18 mouse cellular contexts compared by ENCODE assay signal in the genomic region with DNA sequence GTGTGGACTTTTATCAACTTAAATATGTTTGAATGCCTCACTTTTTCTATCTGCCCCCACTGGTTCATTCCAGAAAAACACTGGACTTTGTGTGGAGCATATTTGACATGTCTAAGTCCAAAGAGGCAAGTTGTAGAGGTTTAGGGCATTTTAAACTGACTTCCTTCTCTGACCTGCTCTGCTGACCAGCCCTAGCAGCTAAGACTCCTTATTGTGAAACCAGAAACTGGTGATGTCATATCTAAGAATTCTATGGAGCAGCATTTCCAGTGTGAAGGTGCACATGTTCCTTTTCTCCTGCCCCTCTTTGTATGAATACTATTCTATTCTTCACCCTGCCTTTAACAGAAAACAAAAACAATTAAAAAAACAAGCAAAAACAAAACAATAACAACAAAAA.
"Had no signal": no experiment of that assay in that cellular context is flagged by ENCODE, and none has a peak within 500 bp of the region (broad histone marks: within the 10 kb centered on the region; RNA-seq: fewer than 3 reads in every experiment).

No protein-coding gene starts in this region.

- H3K27me3 ChIP-seq: limb, embryonic 13.5 days; liver, embryonic 13.5 days; midbrain, embryonic 12.5 days; midbrain, embryonic 15.5 days; neural tube, embryonic 13.5 days had no signal

- H3K36me3 ChIP-seq: limb, embryonic 10.5 days; limb, embryonic 13.5 days; liver, embryonic 13.5 days; midbrain, embryonic 12.5 days; midbrain, embryonic 15.5 days; neural tube, embryonic 13.5 days had no signal

- H3K9ac ChIP-seq: limb, embryonic 13.5 days; liver, embryonic 13.5 days; lung, embryonic 14.5 days; midbrain, embryonic 12.5 days; midbrain, embryonic 15.5 days; neural tube, embryonic 13.5 days had no signal

- H3K4me2 ChIP-seq: limb, embryonic 13.5 days; liver, embryonic 13.5 days; lung, embryonic 14.5 days; midbrain, embryonic 12.5 days; midbrain, embryonic 15.5 days had no signal

- H3K4me1 ChIP-seq: limb, embryonic 10.5 days; limb, embryonic 13.5 days; liver, embryonic 13.5 days; midbrain, embryonic 12.5 days; midbrain, embryonic 15.5 days had no signal

- ATAC-seq: midbrain, embryonic 15.5 days had no signal

- DNase-seq: kidney, postnatal 25 days; layer of hippocampus, adult 9-11 months; liver; liver, embryonic 13.5 days; lung, embryonic 14.5 days; lung, postnatal 10 days; lung, postnatal 4 days; retina, postnatal 1 day; right cerebral cortex, postnatal 25 days; thymus, adult 18-20 months; thymus, postnatal 36 days had no signal

- H3K27ac ChIP-seq: kidney, postnatal 0 days; layer of hippocampus, adult 2 months; limb, embryonic 10.5 days; limb, embryonic 13.5 days; liver, embryonic 13.5 days; midbrain, embryonic 12.5 days; midbrain, embryonic 15.5 days; neural tube, embryonic 13.5 days had no signal

- H3K9me3 ChIP-seq: limb, embryonic 10.5 days; limb, embryonic 13.5 days; liver, embryonic 13.5 days; midbrain, embryonic 12.5 days; midbrain, embryonic 15.5 days; neural tube, embryonic 13.5 days had no signal

- H3K4me3 ChIP-seq: layer of hippocampus, adult 2 months; limb, embryonic 10.5 days; limb, embryonic 13.5 days; liver, embryonic 13.5 days; midbrain, embryonic 12.5 days; midbrain, embryonic 15.5 days; neural tube, embryonic 13.5 days had no signal
